Mouse (Mus musculus): ENCODE results near the gene Ap5m1. TPM values are rescaled to one million over a fixed set of nuclear protein-coding genes. Genes with fewer than 3 reads are reported as not detected.

Gene Ap5m1
- polyA plus RNA-seq (2012; rRNA removed) (4.8 and 7.3 TPM in 2 replicates), polyA plus RNA-seq (2014; fragmentation: Nextera tagmentation; extraction: Ambion mirVana) (10.9 and 12.1 TPM in 2 replicates)

GRCm38 (mm10) chr14:49065529-49066273, at the start of gene Ap5m1:
Ap5m1 (plus strand) TSS chr14:49066097.
- Histone ChIP-seq H3K4me2 (ENCODE audit: low read depth) (peak within 1 kb of the TSS; percentile 81), H3K9ac (replicated peaks) (peak within 1 kb of the TSS; percentile 98), H3K4me3 (ENCODE audit: insufficient read depth in 1 of 2, low read depth in 2 of 2, low read length in 2 of 2) (peak within 1 kb of the TSS; percentile 95 to 98), H3K9me3 (ENCODE audit: control insufficient read depth, low read length) (no peaks in the 10 kb centered on the region), H3K4me1 (replicated peaks; ENCODE audit: control insufficient read depth in 2 of 2, insufficient read depth in 2 of 2, low read length in 1 of 2) (peaks cover 0 to 9% of the 10 kb centered on the region in 2 experiments; a peak in 3 of 4 replicates), H3K27me3 (ENCODE audit: control insufficient read depth, insufficient read depth, low read length) (no peaks in the 10 kb centered on the region), H3K36me3 (replicated peaks; ENCODE audit: control insufficient read depth, insufficient read depth, low read depth) (no peaks in the 10 kb centered on the region), H3K27ac (peak within 1 kb of the TSS; percentile 94)
- ATAC-seq (ENCODE audit: insufficient read depth) = peak; percentile 73
- peak in 1 of 3 experiments; percentile 24 for DNase-seq (ENCODE audit: low read depth in 3 of 3, low spot score in 3 of 3)
- TF ChIP-seq EP300 (IDR thresholded peaks at IDR 0.05; ENCODE audit: low read depth) = no peak
- TF ChIP-seq CTCF (IDR thresholded peaks at IDR 0.05; ENCODE audit: low read depth) = no peak
- under 1% methylated on average over 54 of the region's 62 CpGs for WGBS (ENCODE audit: insufficient replicate concordance)

GRCm38 (mm10) chr14:49019765-49020164, 46.1 kb upstream of the Ap5m1 start:
- Histone ChIP-seq H3K4me3 (ENCODE audit: insufficient read depth in 1 of 2, low read depth in 2 of 2, low read length in 2 of 2) (no peak overlapping the region), H3K9ac (replicated peaks) (no peak overlapping the region), H3K4me2 (ENCODE audit: low read depth) (no peak overlapping the region), H3K4me1 (replicated peaks; ENCODE audit: control insufficient read depth in 2 of 2, insufficient read depth in 2 of 2, low read length in 1 of 2) (no peaks in the 10 kb centered on the region), H3K27me3 (ENCODE audit: control insufficient read depth, insufficient read depth, low read length) (no peaks in the 10 kb centered on the region), H3K36me3 (replicated peaks; ENCODE audit: control insufficient read depth, insufficient read depth, low read depth) (peaks cover 6% of the 10 kb centered on the region), H3K9me3 (ENCODE audit: control insufficient read depth, low read length) (no peaks in the 10 kb centered on the region), H3K27ac (no peak overlapping the region)
- DNase-seq (ENCODE audit: low read depth in 3 of 3, low spot score in 3 of 3) (no peak), ATAC-seq (ENCODE audit: insufficient read depth) (no peak)
- 36% methylated on average over 5 of the region's 5 CpGs for WGBS (ENCODE audit: insufficient replicate concordance)
- TF ChIP-seq EP300 (IDR thresholded peaks at IDR 0.05; ENCODE audit: low read depth) = no peak
- TF ChIP-seq CTCF (IDR thresholded peaks at IDR 0.05; ENCODE audit: low read depth) = no peak

- Histone ChIP-seq H3K9ac (replicated peaks) (no peak overlapping the region), H3K4me1 (replicated peaks; ENCODE audit: control insufficient read depth in 2 of 2, insufficient read depth in 2 of 2, low read length in 1 of 2) (no peaks in the 10 kb centered on the region), H3K27ac (no peak overlapping the region), H3K4me2 (ENCODE audit: low read depth) (no peak overlapping the region), H3K4me3 (ENCODE audit: insufficient read depth in 1 of 2, low read depth in 2 of 2, low read length in 2 of 2) (no peak overlapping the region), H3K27me3 (ENCODE audit: control insufficient read depth, insufficient read depth, low read length) (no peaks in the 10 kb centered on the region), H3K36me3 (replicated peaks; ENCODE audit: control insufficient read depth, insufficient read depth, low read depth) (peaks cover 3% of the 10 kb centered on the region; the same call in 1 of the 2 replicates), H3K9me3 (ENCODE audit: control insufficient read depth, low read length) (no peaks in the 10 kb centered on the region)
- no peak for ATAC-seq (ENCODE audit: insufficient read depth)
- TF ChIP-seq CTCF (IDR thresholded peaks at IDR 0.05; ENCODE audit: low read depth) (no peak), EP300 (IDR thresholded peaks at IDR 0.05; ENCODE audit: low read depth) (no peak)
- 82% methylated on average over 6 of the region's 6 CpGs for WGBS (ENCODE audit: insufficient replicate concordance)
- no peak for DNase-seq (ENCODE audit: low read depth in 3 of 3, low spot score in 3 of 3)
Measured at GRCm38 (mm10) chr14:49027040-49027778, 38.7 kb upstream of the Ap5m1 start.

GRCm38 (mm10) chr14:49027779-49028368, 38.0 kb upstream of the Ap5m1 start:
- no peak overlapping the region for H3K27ac ChIP-seq
- no peak overlapping the region for H3K4me3 ChIP-seq (ENCODE audit: insufficient read depth in 1 of 2, low read depth in 2 of 2, low read length in 2 of 2)
- H3K36me3 ChIP-seq (replicated peaks; ENCODE audit: control insufficient read depth, insufficient read depth, low read depth) = peaks cover 3% of the 10 kb centered on the region; the same call in 1 of the 2 replicates
- 71% methylated on average over 3 of the region's 3 CpGs for WGBS (ENCODE audit: insufficient replicate concordance)
- H3K9ac ChIP-seq (replicated peaks) = no peak overlapping the region
- ATAC-seq (ENCODE audit: insufficient read depth) (no peak), DNase-seq (ENCODE audit: low read depth in 3 of 3, low spot score in 3 of 3) (no peak)
- H3K27me3 ChIP-seq (ENCODE audit: control insufficient read depth, insufficient read depth, low read length) = no peaks in the 10 kb centered on the region
- no peak for TF ChIP-seq EP300 (IDR thresholded peaks at IDR 0.05; ENCODE audit: low read depth)
- TF ChIP-seq CTCF (IDR thresholded peaks at IDR 0.05; ENCODE audit: low read depth) = peak; percentile 14; the same call in 1 of the 2 replicates
- no peak overlapping the region for H3K4me2 ChIP-seq (ENCODE audit: low read depth)
- H3K9me3 ChIP-seq (ENCODE audit: control insufficient read depth, low read length) = no peaks in the 10 kb centered on the region
- H3K4me1 ChIP-seq (replicated peaks; ENCODE audit: control insufficient read depth in 2 of 2, insufficient read depth in 2 of 2, low read length in 1 of 2) = no peaks in the 10 kb centered on the region

Measured in liver, embryonic 14.5 days (tissue).